Mouse (Mus musculus) B cell, adult 67 days (primary cell): Measurements from ENCODE around the gene Pradc1. TPM values are rescaled to one million over a fixed set of nuclear protein-coding genes. Genes with fewer than 3 reads are reported as not detected.

Source experiments
- total RNA-seq, 2 experiments: library from RNA; stranded (reverse); gene quantifications; 4 replicates each; pipeline ENCODE4 v1.2.4; 2023

The Pradc1 gene
- total RNA-seq, result 10 to 100 TPM; 15.7 to 17.2 TPM

DNA sequence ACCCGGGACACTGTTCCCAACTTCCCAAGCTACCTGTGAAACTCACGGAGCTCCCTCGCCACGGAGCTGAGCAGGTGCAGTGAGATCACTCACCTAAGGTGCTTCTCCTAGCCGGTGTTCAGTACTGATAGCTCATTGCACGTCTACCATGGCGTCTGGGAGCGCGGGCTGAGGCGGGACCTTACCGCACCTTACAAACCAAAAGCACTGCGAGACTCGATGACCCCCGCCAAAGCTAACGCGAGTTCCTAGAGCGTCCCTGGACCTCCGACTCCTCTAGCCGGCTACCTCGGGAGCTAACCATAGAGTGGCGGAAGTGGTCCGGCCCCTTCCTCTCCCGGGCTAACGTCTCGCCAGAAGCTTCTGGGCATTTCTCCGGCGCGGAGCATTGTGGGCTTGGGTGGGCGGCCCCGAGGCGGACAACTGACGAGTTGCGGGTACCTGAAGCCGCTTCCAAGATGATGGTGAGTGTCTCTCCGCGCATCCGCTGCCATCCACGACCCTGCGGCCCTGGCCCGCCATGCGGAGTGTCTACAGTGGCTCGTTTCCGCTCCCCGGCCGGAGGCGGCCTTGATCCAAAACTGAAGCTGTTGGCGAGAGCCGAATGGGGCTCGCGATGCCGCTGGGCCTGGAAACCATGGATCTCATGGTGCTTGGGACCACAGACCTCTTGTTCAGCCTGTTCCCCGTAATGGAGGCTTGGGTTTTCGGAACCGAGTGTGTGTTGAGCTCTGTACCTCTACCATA lies at the start of gene Pradc1:
TSS of gene Pradc1 (minus strand) at position 307 of the 747 bp plus-strand sequence.

GRCm38 (mm10) chr6:85450697-85451663 lies 790 bp downstream of the Pradc1 start, which contains the start of gene Cct7:
Gene Cct7 (plus strand): TSS chr6:85451514.

GRCm38 (mm10) chr6:85431842-85432431 lies 19.8 kb downstream of the Pradc1 start, which contains the start of gene Smyd5:
Gene Smyd5 (plus strand): TSS chr6:85431989.

GRCm38 (mm10) chr6:85423836-85424379 lies 27.9 kb downstream of the Pradc1 start, which contains the start of gene Noto:
Gene Noto (plus strand): TSS chr6:85423886.

Other genes with a start within 250 kb of the Pradc1 start
- gene Sfxn5, start 118.5 kb downstream of the Pradc1 start, total RNA-seq, result 10 to 100 TPM; 15.6 to 16.1 TPM
- gene Rab11fip5, start 77.3 kb downstream of the Pradc1 start, total RNA-seq, result 1 to 10 TPM; 1.1 to 1.3 TPM
- gene Noto, start 28.1 kb downstream of the Pradc1 start, total RNA-seq, result not detected
- gene Smyd5, start 20.0 kb downstream of the Pradc1 start, total RNA-seq, result 10 to 100 TPM; 46.6 to 50.5 TPM
- 100 to 1,000 TPM; 151 to 175 TPM for gene Cct7, start 456 bp downstream of the Pradc1 start, total RNA-seq
- not detected for gene Fbxo41, start 51.0 kb upstream of the Pradc1 start, total RNA-seq
- under 1 TPM in 1 of 2 experiments, not detected in 1; 0.42 TPM for gene Egr4, start 61.6 kb upstream of the Pradc1 start, total RNA-seq
- 1 to 10 TPM; 4.4 to 6.1 TPM for gene Alms1, start 135.6 kb upstream of the Pradc1 start, total RNA-seq